Mouse (Mus musculus): Measurements from ENCODE around the gene Zfand4.

- TF ChIP-seq CTCF (IDR thresholded peaks at IDR 0.05; ENCODE audit: borderline replicate concordance, extremely low read depth, insufficient read depth, insufficient read length) (no peak), POLR2A (IDR thresholded peaks at IDR 0.05; ENCODE audit: borderline replicate concordance, extremely low read depth, insufficient read depth, insufficient read length, poor library complexity, severe bottlenecking) (no peak)
Observed at GRCm38 (mm10) chr6:116262824-116263223, 1.2 kb upstream of the Zfand4 start.

All from brain, embryonic 14.5 days (tissue).